Mouse (Mus musculus): Measurements from ENCODE around the gene Evc2. TPM values are rescaled to one million over a fixed set of nuclear protein-coding genes. Genes with fewer than 3 reads are reported as not detected.

Evc2 gene
- polyA plus RNA-seq (2014; fragmentation: Nextera tagmentation; extraction: Ambion mirVana), result 10.3 and 10.6 TPM in 2 replicates

DNA sequence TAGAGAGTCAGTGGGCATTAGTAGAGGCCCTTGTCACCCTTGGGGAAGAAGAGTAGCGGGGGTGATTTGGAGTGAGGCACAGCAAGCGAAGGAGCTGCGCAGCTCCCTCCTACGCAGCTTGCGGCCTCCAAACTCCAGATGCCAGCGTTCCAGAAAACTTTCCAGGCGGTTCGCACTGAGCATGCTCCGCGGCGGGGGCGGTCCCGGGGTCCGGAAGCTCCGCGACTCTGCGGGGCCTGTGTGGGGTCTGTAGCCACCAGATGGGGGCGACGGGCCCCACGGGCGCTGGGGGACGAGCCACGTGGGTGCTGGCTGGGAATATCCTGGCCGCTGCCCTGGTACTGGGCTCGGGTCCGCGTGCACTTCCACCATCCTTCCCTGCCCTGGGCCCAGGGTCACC, at the start of gene Evc2:
TSS of gene Evc2 (plus strand) at position 212 of the 400 bp plus-strand sequence.
- peak; percentile 72 for ATAC-seq (replicated peaks; ENCODE audit: insufficient number of reproducible peaks, low FRiP score, low TSS enrichment)
- Histone ChIP-seq H3K27ac (ENCODE audit: low read depth, low read length) (peak within 1 kb of the TSS; percentile 16), H3K9ac (ENCODE audit: low read depth, low read length) (peak within 1 kb of the TSS; percentile 73), H3K27me3 (ENCODE audit: control insufficient read depth, insufficient read depth, low read length) (peaks cover 8% of the 10 kb centered on the region), H3K4me1 (ENCODE audit: control insufficient read depth, insufficient read depth, low read length) (peaks cover 16% of the 10 kb centered on the region), H3K4me2 (peak within 1 kb of the TSS; percentile 97), H3K36me3 (ENCODE audit: control insufficient read depth, insufficient read depth, low read length) (no peaks in the 10 kb centered on the region), H3K4me3 (ENCODE audit: low read depth, low read length) (peak within 1 kb of the TSS; percentile 55), H3K9me3 (replicated peaks; ENCODE audit: control insufficient read depth, low read length) (no peaks in the 10 kb centered on the region)
- WGBS (ENCODE audit: insufficient replicate concordance), result under 1% methylated on average over 26 of the region's 27 CpGs

DNA sequence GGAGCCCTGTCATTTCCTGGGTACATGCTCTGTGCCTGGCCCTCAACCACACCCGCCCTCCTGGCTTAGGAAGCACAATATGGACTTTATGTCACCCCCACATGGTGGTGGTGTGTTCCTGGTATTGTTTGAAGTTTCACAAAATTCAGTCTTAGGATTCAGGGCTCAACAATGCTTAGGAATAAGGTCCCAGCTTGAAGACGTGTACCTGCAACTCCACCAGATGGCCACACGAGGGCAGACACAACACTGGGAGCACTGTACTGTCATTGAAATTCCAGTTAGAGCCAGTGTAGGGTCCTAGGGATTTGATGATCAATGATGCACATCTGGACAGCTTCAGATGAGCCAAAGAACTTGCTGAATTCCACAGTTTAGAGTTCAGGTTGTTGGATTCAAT, 49.1 kb upstream of the Evc2 start:
- Histone ChIP-seq H3K27me3 (ENCODE audit: control insufficient read depth, insufficient read depth, low read length) (no peaks in the 10 kb centered on the region), H3K4me1 (ENCODE audit: control insufficient read depth, insufficient read depth, low read length) (no peaks in the 10 kb centered on the region), H3K4me2 (no peak overlapping the region), H3K9ac (ENCODE audit: low read depth, low read length) (no peak overlapping the region), H3K27ac (ENCODE audit: low read depth, low read length) (no peak overlapping the region), H3K9me3 (replicated peaks; ENCODE audit: control insufficient read depth, low read length) (no peaks in the 10 kb centered on the region), H3K36me3 (ENCODE audit: control insufficient read depth, insufficient read depth, low read length) (no peaks in the 10 kb centered on the region), H3K4me3 (ENCODE audit: low read depth, low read length) (no peak overlapping the region)
- 13% methylated on average over 3 of the region's 3 CpGs for WGBS (ENCODE audit: insufficient replicate concordance)
- no peak for ATAC-seq (replicated peaks; ENCODE audit: insufficient number of reproducible peaks, low FRiP score, low TSS enrichment)

DNA sequence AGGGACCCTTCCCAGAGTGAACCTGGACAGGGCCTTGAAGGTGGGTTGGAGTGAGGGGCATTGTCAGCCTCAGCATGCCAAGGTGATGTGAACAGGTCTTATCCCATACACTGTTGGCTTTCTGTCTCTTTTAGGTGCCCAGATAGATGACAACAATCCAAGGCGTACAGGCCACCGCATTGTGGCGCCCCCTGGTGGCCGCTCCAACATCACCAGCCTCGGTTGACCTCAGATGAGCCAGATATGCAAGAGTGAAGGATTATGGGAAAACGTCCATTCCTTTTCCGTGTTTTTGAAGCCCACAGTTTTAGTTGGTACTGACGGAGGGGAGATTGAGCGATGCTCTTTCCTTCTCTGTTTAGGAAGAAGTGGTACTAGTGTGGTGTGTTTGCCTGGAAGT, 47.3 kb upstream of the Evc2 start:
- ATAC-seq (replicated peaks; ENCODE audit: insufficient number of reproducible peaks, low FRiP score, low TSS enrichment), result no peak
- 61% methylated on average over 9 of the region's 9 CpGs for WGBS (ENCODE audit: insufficient replicate concordance)

DNA sequence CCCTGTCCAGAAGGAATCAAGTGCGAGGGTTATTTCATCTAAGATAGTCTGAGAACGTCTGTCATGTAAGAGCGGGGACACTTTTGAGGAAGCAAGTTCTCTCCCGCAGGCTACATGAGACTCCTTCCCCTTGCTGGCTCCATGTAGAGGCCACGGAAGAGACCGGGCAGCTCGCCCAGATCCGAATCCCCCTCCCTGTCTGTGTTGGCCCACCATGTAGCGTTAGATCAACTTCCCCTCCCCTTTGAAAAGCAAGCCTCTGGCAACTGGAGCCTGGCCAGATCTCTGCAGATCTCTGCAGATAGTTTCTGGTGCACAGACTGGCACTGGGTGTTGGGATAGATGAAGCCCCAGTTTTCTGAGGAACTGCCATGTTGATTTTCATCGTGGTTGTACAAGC, 41.6 kb upstream of the Evc2 start:
- Histone ChIP-seq H3K4me3 (ENCODE audit: low read depth, low read length) (no peak overlapping the region), H3K27ac (ENCODE audit: low read depth, low read length) (no peak overlapping the region), H3K4me1 (ENCODE audit: control insufficient read depth, insufficient read depth, low read length) (no peaks in the 10 kb centered on the region), H3K9me3 (replicated peaks; ENCODE audit: control insufficient read depth, low read length) (no peaks in the 10 kb centered on the region), H3K27me3 (ENCODE audit: control insufficient read depth, insufficient read depth, low read length) (no peaks in the 10 kb centered on the region), H3K36me3 (ENCODE audit: control insufficient read depth, insufficient read depth, low read length) (no peaks in the 10 kb centered on the region), H3K4me2 (no peak overlapping the region), H3K9ac (ENCODE audit: low read depth, low read length) (no peak overlapping the region)
- WGBS (ENCODE audit: insufficient replicate concordance), result 74% methylated on average over 10 of the region's 10 CpGs
- no peak for ATAC-seq (replicated peaks; ENCODE audit: insufficient number of reproducible peaks, low FRiP score, low TSS enrichment)

More for the DNA sequence above, 47.3 kb upstream of the Evc2 start:
- no peaks in the 10 kb centered on the region for H3K4me1 ChIP-seq (ENCODE audit: control insufficient read depth, insufficient read depth, low read length)
- H3K36me3 ChIP-seq (ENCODE audit: control insufficient read depth, insufficient read depth, low read length), result no peaks in the 10 kb centered on the region
- no peak overlapping the region for H3K4me2 ChIP-seq
- no peak overlapping the region for H3K9ac ChIP-seq (ENCODE audit: low read depth, low read length)
- no peak overlapping the region for H3K4me3 ChIP-seq (ENCODE audit: low read depth, low read length)
- H3K27ac ChIP-seq (ENCODE audit: low read depth, low read length), result no peak overlapping the region
- H3K27me3 ChIP-seq (ENCODE audit: control insufficient read depth, insufficient read depth, low read length), result no peaks in the 10 kb centered on the region
- H3K9me3 ChIP-seq (replicated peaks; ENCODE audit: control insufficient read depth, low read length), result no peaks in the 10 kb centered on the region

DNA sequence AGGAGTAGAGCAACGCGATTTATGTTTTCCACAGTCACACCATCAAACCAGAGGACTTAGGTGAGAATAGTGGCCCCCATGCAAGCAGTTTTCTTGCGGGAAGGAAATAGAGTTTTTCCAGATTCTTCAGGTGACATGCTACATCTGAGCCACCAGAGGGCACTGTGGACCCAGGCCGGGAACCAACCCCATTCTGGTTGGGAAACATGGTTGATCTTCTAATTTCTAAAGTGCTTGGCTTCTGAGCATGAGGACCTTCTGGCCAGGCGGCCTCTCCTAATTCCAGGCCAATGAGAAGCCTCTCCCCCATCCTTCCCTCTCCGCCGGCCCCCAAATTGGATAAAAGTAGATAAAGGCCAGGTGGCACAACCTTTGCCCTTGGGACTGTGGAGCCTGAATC, 39.9 kb upstream of the Evc2 start:
- H3K9ac ChIP-seq (ENCODE audit: low read depth, low read length), result no peak overlapping the region
- 16% methylated on average over 7 of the region's 7 CpGs for WGBS (ENCODE audit: insufficient replicate concordance)

DNA sequence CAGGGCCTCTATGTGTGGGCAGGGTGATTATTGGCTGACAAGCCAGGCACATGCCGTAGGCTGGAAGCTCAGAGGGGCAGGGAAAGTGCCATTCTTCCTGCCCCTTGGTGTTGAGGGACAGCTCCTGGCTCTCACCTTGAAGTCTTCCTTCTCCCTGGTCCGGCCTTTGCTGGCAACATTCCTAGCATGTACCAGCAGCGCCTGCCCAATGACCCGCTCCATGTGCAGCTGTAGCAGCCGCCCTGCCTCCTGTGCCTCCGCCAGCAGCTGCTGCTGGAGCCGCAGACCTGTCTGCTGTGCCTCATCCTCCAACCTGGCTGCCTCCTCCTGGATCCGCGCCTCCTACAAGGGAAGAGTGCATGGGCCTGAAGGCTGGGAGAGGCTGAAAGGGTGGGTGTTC, 28.3 kb upstream of the Evc2 start:
- H3K9me3 ChIP-seq (replicated peaks; ENCODE audit: control insufficient read depth, low read length), result no peaks in the 10 kb centered on the region
- H3K9ac ChIP-seq (ENCODE audit: low read depth, low read length), result no peak overlapping the region
- ATAC-seq (replicated peaks; ENCODE audit: insufficient number of reproducible peaks, low FRiP score, low TSS enrichment), result no peak
- H3K36me3 ChIP-seq (ENCODE audit: control insufficient read depth, insufficient read depth, low read length), result peaks cover 2% of the 10 kb centered on the region; the same call in 1 of the 2 replicates
- H3K27me3 ChIP-seq (ENCODE audit: control insufficient read depth, insufficient read depth, low read length), result no peaks in the 10 kb centered on the region
- no peaks in the 10 kb centered on the region for H3K4me1 ChIP-seq (ENCODE audit: control insufficient read depth, insufficient read depth, low read length)
- H3K27ac ChIP-seq (ENCODE audit: low read depth, low read length), result no peak overlapping the region
- H3K4me3 ChIP-seq (ENCODE audit: low read depth, low read length), result no peak overlapping the region
- 76% methylated on average over 9 of the region's 9 CpGs for WGBS (ENCODE audit: insufficient replicate concordance)
- no peak overlapping the region for H3K4me2 ChIP-seq

More for the DNA sequence above, 39.9 kb upstream of the Evc2 start:
- no peak overlapping the region for H3K4me3 ChIP-seq (ENCODE audit: low read depth, low read length)
- no peaks in the 10 kb centered on the region for H3K4me1 ChIP-seq (ENCODE audit: control insufficient read depth, insufficient read depth, low read length)
- no peaks in the 10 kb centered on the region for H3K27me3 ChIP-seq (ENCODE audit: control insufficient read depth, insufficient read depth, low read length)
- H3K4me2 ChIP-seq, result no peak overlapping the region
- H3K27ac ChIP-seq (ENCODE audit: low read depth, low read length), result no peak overlapping the region
- ATAC-seq (replicated peaks; ENCODE audit: insufficient number of reproducible peaks, low FRiP score, low TSS enrichment), result no peak
- H3K36me3 ChIP-seq (ENCODE audit: control insufficient read depth, insufficient read depth, low read length), result no peaks in the 10 kb centered on the region
- no peaks in the 10 kb centered on the region for H3K9me3 ChIP-seq (replicated peaks; ENCODE audit: control insufficient read depth, low read length)

DNA sequence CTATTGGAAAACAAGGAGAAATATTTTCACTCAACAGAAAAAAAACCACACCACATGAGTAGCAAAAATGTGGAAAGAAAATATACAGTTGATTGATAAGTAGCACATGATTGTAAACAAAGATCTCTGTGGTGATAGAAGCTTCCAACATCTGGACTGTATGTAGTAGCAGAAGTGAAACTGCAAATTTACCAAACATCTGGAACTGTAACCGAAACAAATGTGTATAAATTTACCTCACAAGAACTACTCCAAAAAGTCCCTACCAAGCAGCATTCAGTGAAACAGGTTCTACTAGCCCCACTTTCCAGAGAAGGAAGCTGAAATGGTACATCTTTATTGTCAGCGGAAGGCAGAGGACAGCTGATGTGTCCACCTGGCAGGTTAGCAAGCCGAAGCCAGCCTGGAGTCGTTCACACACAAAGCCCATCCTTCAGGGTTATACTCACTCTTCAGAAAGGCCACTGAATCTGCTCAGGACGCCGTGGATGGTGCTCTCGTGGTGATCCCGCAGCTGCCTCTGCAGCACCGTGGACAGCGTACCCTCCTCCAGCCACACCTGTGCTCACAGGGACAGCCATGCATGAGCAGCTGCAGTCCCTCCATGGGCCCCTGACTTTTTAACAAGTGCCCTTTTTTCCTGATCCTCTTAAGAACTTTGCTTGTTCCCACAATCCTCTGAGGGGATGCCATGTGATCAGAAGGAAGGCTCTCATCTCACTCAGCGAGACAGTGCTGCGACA, 25.1 kb upstream of the Evc2 start:
- no peaks in the 10 kb centered on the region for H3K27me3 ChIP-seq (ENCODE audit: control insufficient read depth, insufficient read depth, low read length)
- no peak for ATAC-seq (replicated peaks; ENCODE audit: insufficient number of reproducible peaks, low FRiP score, low TSS enrichment)
- no peak overlapping the region for H3K4me3 ChIP-seq (ENCODE audit: low read depth, low read length)
- peaks cover 4% of the 10 kb centered on the region; the same call in 1 of the 2 replicates for H3K36me3 ChIP-seq (ENCODE audit: control insufficient read depth, insufficient read depth, low read length)
- no peak overlapping the region for H3K9ac ChIP-seq (ENCODE audit: low read depth, low read length)
- peaks cover 7% of the 10 kb centered on the region; the same call in 1 of the 2 replicates for H3K9me3 ChIP-seq (replicated peaks; ENCODE audit: control insufficient read depth, low read length)
- H3K27ac ChIP-seq (ENCODE audit: low read depth, low read length), result no peak overlapping the region
- no peak overlapping the region for H3K4me2 ChIP-seq
- WGBS (ENCODE audit: insufficient replicate concordance), result 77% methylated on average over 12 of the region's 12 CpGs
- no peaks in the 10 kb centered on the region for H3K4me1 ChIP-seq (ENCODE audit: control insufficient read depth, insufficient read depth, low read length)

DNA sequence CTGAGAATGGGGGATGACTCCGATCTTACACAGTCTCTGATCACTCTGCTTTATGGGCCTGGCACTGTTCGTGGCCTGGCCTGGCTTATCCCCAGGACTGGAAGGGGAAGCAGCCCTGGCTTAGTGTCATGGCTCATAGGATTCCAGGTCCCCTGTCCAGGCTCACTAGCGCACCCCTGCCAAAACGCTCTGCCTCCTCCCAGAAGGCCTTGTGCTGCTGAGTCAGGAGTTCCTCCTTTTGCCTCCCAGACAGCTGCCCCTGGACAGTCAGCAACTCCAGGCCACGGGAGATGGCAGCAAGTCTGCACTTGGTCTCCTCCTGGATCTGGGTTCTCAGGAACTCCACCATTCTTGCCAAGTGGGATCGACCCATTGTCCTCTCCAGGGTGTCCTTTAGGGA, 19.6 kb upstream of the Evc2 start:
- no peak overlapping the region for H3K27ac ChIP-seq (ENCODE audit: low read depth, low read length)
- H3K9me3 ChIP-seq (replicated peaks; ENCODE audit: control insufficient read depth, low read length), result peaks cover 7% of the 10 kb centered on the region; the same call in 1 of the 2 replicates
- peaks cover 4% of the 10 kb centered on the region for H3K36me3 ChIP-seq (ENCODE audit: control insufficient read depth, insufficient read depth, low read length)
- H3K4me3 ChIP-seq (ENCODE audit: low read depth, low read length), result no peak overlapping the region
- H3K27me3 ChIP-seq (ENCODE audit: control insufficient read depth, insufficient read depth, low read length), result no peaks in the 10 kb centered on the region
- H3K4me1 ChIP-seq (ENCODE audit: control insufficient read depth, insufficient read depth, low read length), result no peaks in the 10 kb centered on the region
- 73% methylated on average over 6 of the region's 6 CpGs for WGBS (ENCODE audit: insufficient replicate concordance)
- H3K9ac ChIP-seq (ENCODE audit: low read depth, low read length), result no peak overlapping the region
- no peak overlapping the region for H3K4me2 ChIP-seq
- ATAC-seq (replicated peaks; ENCODE audit: insufficient number of reproducible peaks, low FRiP score, low TSS enrichment), result no peak

DNA sequence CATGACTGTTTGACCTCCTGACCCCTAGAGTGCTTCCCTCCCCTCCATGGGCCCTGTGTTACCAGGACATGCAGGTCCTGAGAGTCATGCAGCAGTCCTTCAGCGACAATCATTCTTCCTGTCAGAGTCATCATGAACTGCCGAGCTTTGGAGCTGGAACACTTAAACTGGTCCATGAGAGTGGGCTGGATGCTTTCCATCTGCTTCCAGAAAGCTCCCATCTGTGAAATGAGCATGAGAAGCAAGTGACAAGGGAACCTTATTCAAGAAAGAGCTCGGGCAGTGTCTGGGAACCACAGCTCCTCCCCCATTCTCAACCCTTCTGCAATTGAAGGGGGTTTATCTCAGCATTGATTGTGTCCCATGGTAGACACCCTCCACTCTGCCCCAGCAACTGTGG, 18.1 kb upstream of the Evc2 start:
- H3K9ac ChIP-seq (ENCODE audit: low read depth, low read length), result no peak overlapping the region
- no peaks in the 10 kb centered on the region for H3K4me1 ChIP-seq (ENCODE audit: control insufficient read depth, insufficient read depth, low read length)
- peaks cover 3% of the 10 kb centered on the region for H3K36me3 ChIP-seq (ENCODE audit: control insufficient read depth, insufficient read depth, low read length)
- no peak overlapping the region for H3K27ac ChIP-seq (ENCODE audit: low read depth, low read length)
- H3K27me3 ChIP-seq (ENCODE audit: control insufficient read depth, insufficient read depth, low read length), result no peaks in the 10 kb centered on the region
- WGBS (ENCODE audit: insufficient replicate concordance), result 68% methylated on average over 3 of the region's 3 CpGs
- no peak for ATAC-seq (replicated peaks; ENCODE audit: insufficient number of reproducible peaks, low FRiP score, low TSS enrichment)
- H3K9me3 ChIP-seq (replicated peaks; ENCODE audit: control insufficient read depth, low read length), result peaks cover 7% of the 10 kb centered on the region; the same call in 1 of the 2 replicates
- H3K4me2 ChIP-seq, result no peak overlapping the region
- H3K4me3 ChIP-seq (ENCODE audit: low read depth, low read length), result no peak overlapping the region
